Mouse (Mus musculus) lung, postnatal 4 days (tissue): ENCODE results near the gene Apbb2.

Source experiments
- DNase-seq, 2 experiments: peaks; one replicate each; pipeline ENCODE4 v3.0.0; 2021

Apbb2 gene

GRCm38 (mm10) chr5:66618597-66618996, at the start of gene Apbb2:
Gene Apbb2, minus strand, starts transcription at chr5:66618784.
- DNase-seq = peak; percentile 95 to 99

GRCm38 (mm10) chr5:66654220-66654619, 35.6 kb upstream of the Apbb2 start:
- DNase-seq = peak; percentile 64 to 75

- DNase-seq = no peak
Observed at GRCm38 (mm10) chr5:66647504-66647903, 28.9 kb upstream of the Apbb2 start.

DNA sequence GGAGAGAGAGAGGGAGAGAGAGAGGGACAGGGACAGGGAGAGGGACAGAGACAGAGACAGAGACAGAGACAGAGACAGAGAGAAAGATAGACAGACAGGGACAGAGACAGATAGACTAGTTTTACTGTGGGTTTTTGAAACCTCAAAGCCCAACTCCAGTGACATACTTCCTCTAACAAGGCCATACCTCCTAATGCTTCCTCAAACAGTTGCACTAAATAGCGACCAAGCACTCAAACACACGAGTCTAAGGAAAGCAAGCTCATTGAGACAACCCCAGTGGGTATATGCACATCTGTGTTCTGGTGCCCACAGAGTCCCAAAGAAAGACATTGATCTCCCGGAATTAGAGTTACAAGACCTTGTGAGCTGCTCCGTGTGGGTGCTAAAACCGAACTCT, 24.7 kb upstream of the Apbb2 start:
- no peak for DNase-seq

GRCm38 (mm10) chr5:66642156-66642555, 23.6 kb upstream of the Apbb2 start:
- DNase-seq = no peak

DNA sequence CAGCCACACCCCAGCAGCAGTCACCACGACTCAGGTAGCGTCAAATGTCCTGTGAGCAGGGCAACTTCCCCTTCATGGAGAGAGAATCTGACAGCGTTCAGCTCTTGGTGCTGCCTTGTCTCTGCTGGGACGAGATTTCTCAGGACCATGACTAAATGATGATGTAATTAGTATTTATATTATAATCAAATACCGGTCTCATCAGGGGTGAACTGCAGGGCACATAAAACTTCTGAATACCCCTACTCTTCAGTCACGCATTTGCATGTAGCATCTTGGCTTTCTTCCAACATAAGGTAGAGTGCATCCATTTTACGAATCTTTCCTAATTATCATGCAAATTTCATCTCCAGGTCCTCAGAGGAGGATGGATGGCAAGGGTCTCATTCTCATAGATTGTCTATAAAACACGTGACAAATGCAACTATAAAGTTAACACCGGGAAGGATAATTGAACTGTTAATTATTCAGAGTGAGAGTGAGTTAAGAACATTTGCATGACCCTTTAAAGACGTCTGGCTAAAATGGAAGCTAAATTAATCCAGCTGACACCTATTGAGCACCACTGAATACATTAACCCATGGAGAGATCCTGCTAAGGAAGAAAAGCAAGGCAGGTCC, 17.0 kb upstream of the Apbb2 start:
- DNase-seq = no peak

DNA sequence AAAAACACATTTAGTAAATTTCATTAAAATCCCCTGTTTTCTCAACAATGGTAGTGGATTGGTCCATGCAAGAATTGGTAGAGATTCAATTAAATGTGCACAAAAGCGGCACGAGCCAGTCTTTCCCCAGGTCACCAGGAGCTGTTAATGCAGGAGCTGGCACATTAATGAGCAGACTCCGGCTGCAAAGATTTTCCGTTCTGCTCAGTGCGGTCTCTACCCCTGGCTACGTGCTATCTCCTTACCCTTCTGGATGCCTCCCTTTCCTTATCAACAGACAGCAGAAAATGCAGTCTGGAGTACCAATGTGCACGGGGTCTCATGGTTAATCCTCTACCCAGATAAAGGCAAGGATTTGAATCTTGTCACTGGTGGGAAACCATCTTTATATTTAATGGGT, 9.2 kb upstream of the Apbb2 start:
- DNase-seq = no peak

DNA sequence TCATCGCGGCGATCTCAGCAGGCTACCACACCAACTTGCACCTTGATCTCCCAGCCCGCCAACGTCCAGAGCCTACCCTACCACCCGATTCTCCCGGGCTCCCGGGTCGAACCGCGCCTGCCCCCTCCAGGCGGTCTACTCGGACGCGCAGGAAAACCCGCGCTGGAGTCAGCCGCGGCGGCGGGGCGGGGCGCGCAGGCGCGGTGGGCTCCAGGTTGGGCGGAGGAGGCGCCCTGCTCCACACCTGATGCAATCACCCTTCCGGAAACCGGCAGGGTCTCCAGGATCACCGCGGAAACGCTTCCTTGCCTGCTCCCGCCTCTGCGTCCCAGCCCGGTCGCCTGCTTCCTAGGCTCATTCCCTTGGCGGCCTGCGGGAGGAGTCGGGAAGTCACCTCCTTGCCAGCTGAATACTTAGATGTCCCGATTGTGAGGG, 1.6 kb upstream of the Apbb2 start:
- DNase-seq = peak; percentile 91 to 94

DNA sequence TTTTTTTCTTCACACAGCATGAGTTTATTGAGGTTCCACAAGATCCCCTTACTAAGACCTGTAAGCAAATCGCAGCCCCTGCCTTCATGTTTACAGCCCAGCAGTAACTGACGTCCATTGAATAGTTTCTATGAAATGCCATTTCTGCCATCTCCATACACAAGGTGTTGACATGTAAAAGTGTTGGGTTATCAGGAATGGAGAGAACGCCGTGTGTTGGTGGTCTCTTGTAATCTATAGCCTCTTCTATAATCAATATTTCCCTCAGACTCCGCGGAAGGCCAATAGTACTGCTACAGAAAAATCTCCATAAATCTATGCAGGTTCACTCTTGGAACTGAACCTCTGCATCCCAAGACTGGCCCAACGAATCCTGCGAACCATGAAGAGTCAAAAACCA, 1.1 kb upstream of the Apbb2 start:
- no peak for DNase-seq

DNA sequence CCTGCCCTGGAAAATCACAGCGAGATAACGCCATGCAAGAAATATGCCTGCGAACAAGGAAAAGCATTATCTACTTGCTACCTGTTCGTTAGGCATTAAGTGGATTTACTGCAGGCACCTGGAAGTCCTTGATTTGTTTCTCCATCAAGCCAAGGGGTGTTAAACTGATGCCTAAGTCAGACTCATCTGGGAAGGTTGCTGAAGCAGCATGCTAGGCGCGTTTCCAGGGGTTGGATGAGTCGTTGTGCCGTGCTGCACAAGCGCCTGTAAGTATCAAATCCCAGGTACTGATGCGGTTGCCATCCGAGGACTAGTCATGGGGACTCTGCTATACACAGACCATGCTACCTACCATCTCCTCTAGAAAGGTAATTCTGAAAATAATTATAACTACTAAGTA, 611 bp upstream of the Apbb2 start:
- no peak for DNase-seq

DNA sequence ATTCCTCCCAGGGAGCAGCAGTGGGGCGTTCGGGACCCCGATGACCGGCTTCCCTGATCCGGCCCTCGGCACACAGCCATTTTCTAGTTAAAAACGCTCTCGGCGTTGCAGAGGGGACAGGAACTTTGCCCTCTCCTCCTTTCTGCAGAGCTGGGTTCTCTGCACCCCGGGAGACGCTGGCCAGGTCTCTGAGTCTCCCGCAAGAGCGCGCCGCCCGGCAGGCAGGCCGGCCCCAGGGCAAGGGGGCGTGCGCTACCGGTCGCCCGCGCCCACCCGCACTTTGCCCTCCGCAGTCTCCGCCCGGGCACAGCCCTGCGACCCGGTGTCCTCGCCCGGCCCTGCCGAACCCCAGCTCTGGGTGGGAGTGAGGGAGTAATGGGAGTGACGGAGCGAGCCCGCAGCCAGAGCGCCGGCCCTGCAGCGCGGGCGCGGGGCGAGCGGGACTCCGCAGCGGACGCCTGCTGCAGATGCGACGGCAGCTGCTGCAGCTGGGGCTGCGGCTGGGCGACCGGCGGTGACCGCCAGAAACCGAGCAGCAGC, 593 bp downstream of the Apbb2 start:
- DNase-seq = no peak

- DNase-seq = no peak
Observed at GRCm38 (mm10) chr5:66614940-66615339, 3.6 kb downstream of the Apbb2 start.

GRCm38 (mm10) chr5:66613725-66614124, 4.9 kb downstream of the Apbb2 start:
- no peak for DNase-seq

DNA sequence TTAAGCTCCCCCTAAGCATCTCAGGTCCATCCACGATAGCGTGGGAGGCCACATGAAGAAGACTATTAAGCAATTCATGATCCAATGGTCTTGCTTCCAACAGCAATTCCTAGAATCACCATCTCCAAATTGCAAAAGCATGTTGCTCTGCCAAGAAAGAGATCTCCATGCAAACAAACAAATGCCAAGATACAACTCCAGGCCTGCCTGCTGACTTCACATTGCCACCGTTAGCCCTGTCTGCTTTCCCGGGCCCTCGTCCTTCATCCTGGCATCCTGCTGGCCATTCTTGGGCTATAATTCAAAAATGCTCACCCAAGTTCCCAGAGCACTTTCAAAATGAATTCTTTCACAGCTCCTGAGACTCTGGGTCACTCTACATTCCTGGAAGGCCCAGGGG, 5.6 kb downstream of the Apbb2 start:
- no peak for DNase-seq

- no peak for DNase-seq
Observed at GRCm38 (mm10) chr5:66611851-66612250, 6.7 kb downstream of the Apbb2 start.

GRCm38 (mm10) chr5:66611361-66611760, 7.2 kb downstream of the Apbb2 start:
- DNase-seq = no peak

DNA sequence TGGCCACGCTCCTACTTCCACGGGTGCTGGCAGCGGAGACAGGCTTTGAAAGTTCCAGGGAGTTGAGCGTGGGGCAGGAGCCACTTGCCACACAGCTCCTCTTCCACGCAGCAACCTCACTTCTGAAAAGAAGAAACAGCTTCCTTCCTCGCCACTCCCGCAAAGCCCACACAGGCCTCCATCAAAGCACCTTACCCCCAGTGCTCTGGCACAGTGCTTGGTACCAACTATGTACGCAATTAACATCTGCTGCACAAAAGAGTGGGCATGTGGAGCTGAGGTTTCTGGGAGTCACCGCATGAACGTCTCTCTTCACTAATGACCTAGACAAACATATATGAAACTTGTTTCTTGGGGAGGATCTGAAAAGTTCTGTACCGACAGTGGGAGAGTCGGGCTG, 8.3 kb downstream of the Apbb2 start:
- no peak for DNase-seq

GRCm38 (mm10) chr5:66609306-66609705, 9.3 kb downstream of the Apbb2 start:
- DNase-seq = no peak

DNA sequence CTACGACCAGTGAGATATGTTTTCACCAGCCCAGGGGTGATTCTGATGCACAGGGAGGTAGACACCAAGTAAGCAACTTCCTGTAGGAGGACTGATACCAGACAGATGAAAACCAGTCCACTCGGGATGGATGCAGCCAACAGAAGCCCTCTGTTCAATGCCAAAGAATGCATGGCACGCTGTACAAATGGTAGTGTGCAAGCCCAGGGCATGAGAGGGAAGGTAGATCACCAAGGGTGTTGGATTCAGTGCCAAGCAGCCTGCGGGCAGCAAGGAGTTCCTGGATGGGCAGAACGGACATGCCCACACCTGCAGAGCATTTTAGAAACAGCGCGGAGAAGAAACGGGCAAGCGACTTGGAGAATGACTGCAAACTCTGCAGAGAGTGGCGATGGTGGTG, 10.8 kb downstream of the Apbb2 start:
- DNase-seq = no peak

DNA sequence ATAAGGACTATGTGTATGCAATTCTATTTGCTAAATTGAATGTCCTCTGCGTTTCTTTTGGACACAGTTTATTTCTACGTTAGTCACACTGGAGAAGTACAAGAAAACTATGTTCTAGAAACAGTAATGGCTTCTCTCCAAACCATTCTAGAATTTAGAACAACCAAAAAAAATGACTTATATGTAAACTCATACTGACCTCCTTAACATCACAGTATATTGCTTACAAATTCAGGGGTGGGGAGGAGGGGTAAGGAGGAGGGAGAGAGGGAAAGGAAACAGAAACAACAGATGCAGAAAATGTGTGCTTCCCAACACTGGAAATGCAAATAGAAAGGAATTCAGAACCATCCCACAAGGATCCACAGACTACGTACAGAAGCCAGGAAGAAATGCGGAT, 11.4 kb downstream of the Apbb2 start:
- DNase-seq = no peak

DNA sequence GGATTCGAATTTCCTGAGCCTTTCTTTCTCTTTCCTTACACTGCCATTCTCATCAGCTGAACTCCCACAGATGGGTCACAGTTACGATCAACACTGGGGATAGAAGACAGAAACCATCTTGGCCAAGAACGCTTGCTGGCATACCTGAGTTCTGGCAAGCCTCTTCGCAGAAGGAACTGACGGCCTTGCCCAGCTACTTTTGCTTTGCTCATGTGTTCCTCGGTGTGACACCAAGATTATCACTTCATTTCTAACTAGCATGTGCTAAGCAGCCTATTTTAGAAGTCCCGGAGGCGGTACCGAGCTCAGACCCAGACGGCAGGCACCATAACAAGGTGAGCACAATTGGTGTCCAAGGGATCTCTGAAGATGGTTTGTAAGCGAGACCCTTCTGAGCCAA, 12.9 kb downstream of the Apbb2 start:
- DNase-seq = no peak

- DNase-seq = no peak
Observed at GRCm38 (mm10) chr5:66604423-66604822, 14.2 kb downstream of the Apbb2 start.

DNA sequence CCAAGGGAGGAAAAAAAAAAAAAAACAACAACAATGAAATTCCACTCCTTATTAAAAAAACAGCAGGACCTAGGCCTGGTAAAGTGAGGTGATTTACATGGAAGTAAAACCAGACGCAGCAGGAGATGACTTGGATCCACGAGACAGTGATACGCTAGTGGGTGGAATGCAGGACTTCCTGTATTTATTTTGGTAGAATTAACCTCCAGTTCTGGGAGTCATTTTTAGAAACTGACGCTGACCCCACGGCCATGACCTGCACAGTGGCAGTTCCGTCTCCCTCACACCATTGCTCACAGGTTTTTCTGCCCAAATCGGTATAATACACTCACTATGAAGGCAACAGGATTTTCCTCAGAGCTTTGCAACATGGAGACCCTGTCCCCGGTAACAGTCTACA, 14.8 kb downstream of the Apbb2 start:
- no peak for DNase-seq

DNA sequence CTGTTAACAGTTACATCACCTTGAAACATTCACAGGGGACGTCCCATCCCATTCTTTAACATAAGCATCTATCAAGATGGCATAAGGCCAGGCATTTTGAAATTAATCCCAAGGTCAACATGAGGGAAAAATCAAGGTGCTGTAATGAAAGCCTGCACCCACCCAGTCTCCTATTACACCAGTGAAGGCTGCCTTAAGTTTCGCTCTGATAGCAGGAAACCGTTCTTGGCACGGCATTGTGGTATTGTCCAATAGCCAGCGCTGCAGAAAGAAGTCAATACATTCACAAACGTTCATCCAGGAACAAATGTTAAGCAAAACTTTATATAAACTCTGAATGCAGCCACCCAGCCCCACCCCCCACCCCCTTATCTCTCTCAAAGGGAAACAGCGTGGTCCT, 15.4 kb downstream of the Apbb2 start:
- DNase-seq = peak; percentile 58 to 74

DNA sequence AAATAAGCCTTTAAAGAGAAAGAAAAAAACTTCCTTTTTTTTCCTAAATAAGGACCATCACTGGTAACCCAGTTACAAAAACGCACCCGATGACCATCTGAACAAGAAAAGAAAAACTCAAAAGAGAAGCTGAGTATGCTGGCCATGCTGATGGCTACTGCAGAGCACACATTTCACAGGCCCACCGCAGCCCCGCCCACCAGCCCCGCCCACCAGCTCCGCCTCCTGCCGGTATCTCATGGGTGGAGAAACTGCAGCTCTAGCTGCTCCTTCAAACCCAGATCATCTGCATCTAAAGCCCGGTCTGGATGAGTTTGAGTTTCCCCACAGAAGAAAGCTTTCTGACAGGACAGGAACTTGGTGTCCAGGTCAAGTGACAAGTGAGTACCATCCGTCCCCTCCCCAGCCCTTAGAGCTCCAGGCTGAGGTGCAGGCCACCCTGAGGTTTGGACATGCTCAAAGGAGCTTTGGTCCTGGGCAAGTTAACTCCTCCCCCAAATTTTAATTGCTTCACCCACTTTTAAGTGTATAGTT, 16.2 kb downstream of the Apbb2 start:
- peak; percentile 41 to 46 for DNase-seq
